Mouse (Mus musculus) CD4-positive, CD25-positive, alpha-beta regulatory T cell, adult 4 months (primary cell): ENCODE measurements at regions not wholly inside any gene's neighbourhood (a gene's known extent, or its start where the extent isn't known, plus 50 kb on each side); places are given as distances from the start of the nearest gene placed in this dataset.

Experiments used
- ATAC-seq: one replicate; pipeline ENCODE4 v1.8.0; 2017

GRCm38 (mm10) chr10:95085688-95086268 is 141.1 kb upstream of the Plxnc1 start:
- peak; percentile 64 for ATAC-seq

GRCm38 (mm10) chr10:95083341-95084148 is 138.9 kb upstream of the Plxnc1 start:
- ATAC-seq = no peak

GRCm38 (mm10) chr10:95082634-95083033 is 138.0 kb upstream of the Plxnc1 start:
- ATAC-seq = no peak

- no peak for ATAC-seq
Observed at GRCm38 (mm10) chr10:95079979-95080378, 135.3 kb upstream of the Plxnc1 start.

GRCm38 (mm10) chr10:95076421-95076820 is 131.8 kb upstream of the Plxnc1 start:
- peak; percentile 88 for ATAC-seq

- ATAC-seq = no peak
Observed at GRCm38 (mm10) chr10:95075897-95076296, 131.3 kb upstream of the Plxnc1 start.

- ATAC-seq = no peak
Observed at GRCm38 (mm10) chr10:95074959-95075590, 130.4 kb upstream of the Plxnc1 start.

GRCm38 (mm10) chr10:95074381-95074780 is 129.7 kb upstream of the Plxnc1 start:
- no peak for ATAC-seq

- ATAC-seq = no peak
Observed at GRCm38 (mm10) chr10:95067971-95068370, 123.3 kb upstream of the Plxnc1 start.

GRCm38 (mm10) chr10:95066774-95067173 is 122.1 kb upstream of the Plxnc1 start:
- ATAC-seq = no peak

GRCm38 (mm10) chr10:95059486-95060091 is 115.0 kb upstream of the Plxnc1 start:
- no peak for ATAC-seq

- no peak for ATAC-seq
Observed at GRCm38 (mm10) chr10:95059078-95059477, 114.4 kb upstream of the Plxnc1 start.

- ATAC-seq = no peak
Observed at GRCm38 (mm10) chr10:95057051-95057714, 112.5 kb upstream of the Plxnc1 start.

- no peak for ATAC-seq
Observed at GRCm38 (mm10) chr10:95056541-95056940, 111.9 kb upstream of the Plxnc1 start.

- ATAC-seq = no peak
Observed at GRCm38 (mm10) chr10:95054869-95055268, 110.2 kb upstream of the Plxnc1 start.

- no peak for ATAC-seq
Observed at GRCm38 (mm10) chr10:95048790-95049189, 104.2 kb upstream of the Plxnc1 start.

GRCm38 (mm10) chr10:95043978-95044377 is 99.3 kb upstream of the Plxnc1 start:
- no peak for ATAC-seq

GRCm38 (mm10) chr10:95040258-95040895 is 95.7 kb upstream of the Plxnc1 start:
- ATAC-seq = no peak

GRCm38 (mm10) chr10:95036043-95036697 is 91.5 kb upstream of the Plxnc1 start:
- no peak for ATAC-seq

- no peak for ATAC-seq
Observed at GRCm38 (mm10) chr10:95035371-95035770, 90.7 kb upstream of the Plxnc1 start.

- no peak for ATAC-seq
Observed at GRCm38 (mm10) chr10:95034566-95034965, 89.9 kb upstream of the Plxnc1 start.
